Mouse (Mus musculus) embryonic facial prominence, embryonic 11.5 days (tissue): Measurements from ENCODE around the gene Adamts15. TPM values are rescaled to one million over a fixed set of nuclear protein-coding genes. Genes with fewer than 3 reads are reported as not detected.

Experiments
- ATAC-seq: fragments of 200-750 bp; cut with Nextera tagmentation; replicated peaks from 2 replicates; pipeline ENCODE4 v1.8.0; 2017; ENCODE audit warnings: low read depth; ENCODE audit not compliant: insufficient number of reproducible peaks, low FRiP score, low TSS enrichment
- DNase-seq: peaks from one replicate; pipeline ENCODE4 v3.0.0-alpha.2; 2015; ENCODE audit warnings: low spot score
- H3K27ac ChIP-seq: fragments of 300-500 bp; sonication (generic); replicated peaks from 2 replicates; pipeline ENCODE4 v1.5.1; 2014; ENCODE audit warnings: mild to moderate bottlenecking, low read depth, low read length, control low read depth
- H3K27me3 ChIP-seq: fragments of 300-500 bp; sonication (generic); 2 replicates; pipeline ENCODE4 v1.6.1; 2014; ENCODE audit warnings: mild to moderate bottlenecking, low read length, moderate library complexity, mixed read lengths; ENCODE audit not compliant: control insufficient read depth, insufficient read depth
- H3K36me3 ChIP-seq: fragments of 300-500 bp; sonication (generic); replicated peaks from 2 replicates; pipeline ENCODE4 v1.6.1; 2014; ENCODE audit warnings: low read depth, mild to moderate bottlenecking, low read length, moderate library complexity, mixed read lengths; ENCODE audit not compliant: control insufficient read depth, insufficient read depth
- H3K4me1 ChIP-seq: fragments of 300-500 bp; sonication (generic); 2 replicates; pipeline ENCODE4 v1.6.1; 2014; ENCODE audit warnings: low read length, mixed read lengths; ENCODE audit not compliant: control insufficient read depth, insufficient read depth
- H3K4me2 ChIP-seq: fragments of 300-500 bp; sonication (generic); 2 replicates; pipeline ENCODE4 v1.6.1; 2014; ENCODE audit warnings: low read depth, mild to moderate bottlenecking, control low read depth, low read length, moderate library complexity
- H3K4me3 ChIP-seq: fragments of 300-500 bp; sonication (generic); 2 replicates; pipeline ENCODE4 v1.5.1; 2014; ENCODE audit warnings: low read depth, low read length, control low read depth
- H3K9ac ChIP-seq: fragments of 300-500 bp; sonication (generic); replicated peaks from 2 replicates; pipeline ENCODE4 v1.6.1; 2014; ENCODE audit warnings: mild to moderate bottlenecking, control low read depth, low read length
- H3K9me3 ChIP-seq: fragments of 300-500 bp; sonication (generic); replicated peaks from 2 replicates; pipeline ENCODE4 v1.6.1; 2016; ENCODE audit warnings: mild to moderate bottlenecking, low read length, inconsistent platforms, mixed read lengths; ENCODE audit not compliant: control insufficient read depth
- WGBS: fragments of 180-500 bp; shearing (Covaris S2); extraction: QIAGEN DNeasy Blood & Tissue Kit; methylation state at CpG from one replicate; pipeline ENCODE4 v1.1.7; 2014; 5-methylcytosine and 5-hydroxymethylcytosine counted together
- polyA plus RNA-seq: library from polyadenylated mRNA; unstranded; fragments of >200 nt; fragmentation: Nextera tagmentation; extraction: Ambion mirVana; gene quantifications from 2 replicates; pipeline ENCODE4 v1.2.1, GENCODE M21; 2014

Gene Adamts15
- polyA plus RNA-seq, 1 experiment from 2014 or later, result 7.5 TPM

- Histone ChIP-seq H3K27me3 (peaks cover 6% of the 10 kb centered on the region; the same call in 1 of the 2 replicates), H3K27ac (no peak overlapping the region), H3K4me2 (peak overlapping the region; percentile 94), H3K4me3 (0 out of 2 replicates have a peak overlapping the region, but pooled peaks have one; percentile 12), H3K4me1 (peaks cover 5% of the 10 kb centered on the region), H3K9me3 (no peaks in the 10 kb centered on the region), H3K36me3 (no peaks in the 10 kb centered on the region), H3K9ac (no peak overlapping the region)
- WGBS, result 23% methylated on average over 6 of the region's 6 CpGs
- DNase-seq (peak; percentile 64), ATAC-seq (no peak)
Observed at GRCm38 (mm10) chr9:30920736-30921135, 1.5 kb downstream of the Adamts15 start.

GRCm38 (mm10) chr9:30919686-30920085 lies 2.6 kb downstream of the Adamts15 start:
- no peak for ATAC-seq
- H3K9ac ChIP-seq, result no peak overlapping the region
- H3K9me3 ChIP-seq, result no peaks in the 10 kb centered on the region
- H3K27me3 ChIP-seq, result peaks cover 6% of the 10 kb centered on the region; the same call in 1 of the 2 replicates
- no peaks in the 10 kb centered on the region for H3K36me3 ChIP-seq
- no peak for DNase-seq
- no peak overlapping the region for H3K27ac ChIP-seq
- no peak overlapping the region for H3K4me2 ChIP-seq
- no peak overlapping the region for H3K4me3 ChIP-seq
- WGBS, result 84% methylated on average over 9 of the region's 9 CpGs
- peaks cover 5% of the 10 kb centered on the region for H3K4me1 ChIP-seq

GRCm38 (mm10) chr9:30918466-30919356 lies 3.5 kb downstream of the Adamts15 start:
- whole genome bisulfite sequencing, result 47% methylated on average over 12 of the region's 12 CpGs
- Histone ChIP-seq H3K4me3 (no peak overlapping the region), H3K36me3 (no peaks in the 10 kb centered on the region), H3K27me3 (peaks cover 6% of the 10 kb centered on the region; the same call in 1 of the 2 replicates), H3K27ac (no peak overlapping the region), H3K4me2 (no peak overlapping the region; the same call in 1 of the 2 replicates), H3K9ac (no peak overlapping the region), H3K4me1 (peaks cover 5% of the 10 kb centered on the region), H3K9me3 (no peaks in the 10 kb centered on the region)
- no peak for DNase-seq
- ATAC-seq, result no peak

GRCm38 (mm10) chr9:30916266-30916968 lies 5.8 kb downstream of the Adamts15 start:
- 87% methylated on average over 6 of the region's 6 CpGs for WGBS
- Histone ChIP-seq H3K9ac (no peak overlapping the region), H3K27ac (no peak overlapping the region), H3K36me3 (no peaks in the 10 kb centered on the region), H3K4me3 (no peak overlapping the region), H3K4me1 (peaks cover 1% of the 10 kb centered on the region; the same call in 1 of the 2 replicates), H3K4me2 (no peak overlapping the region), H3K27me3 (0 out of 2 replicates have a peak, but pooled peaks cover 2% of the 10 kb centered on the region), H3K9me3 (no peaks in the 10 kb centered on the region)
- DNase-seq (no peak), ATAC-seq (no peak)

GRCm38 (mm10) chr9:30914241-30914640 lies 8.0 kb downstream of the Adamts15 start:
- WGBS, result 95% methylated on average over 2 of the region's 2 CpGs
- Histone ChIP-seq H3K4me1 (no peaks in the 10 kb centered on the region), H3K9ac (no peak overlapping the region), H3K27me3 (no peaks in the 10 kb centered on the region), H3K27ac (no peak overlapping the region), H3K9me3 (no peaks in the 10 kb centered on the region), H3K4me3 (no peak overlapping the region), H3K36me3 (no peaks in the 10 kb centered on the region), H3K4me2 (no peak overlapping the region)
- no peak for DNase-seq
- no peak for ATAC-seq

- no peak overlapping the region for H3K4me2 ChIP-seq
- H3K27ac ChIP-seq, result no peak overlapping the region
- 75% methylated on average over 3 of the region's 3 CpGs for WGBS
- no peak overlapping the region for H3K9ac ChIP-seq
- no peaks in the 10 kb centered on the region for H3K4me1 ChIP-seq
- H3K9me3 ChIP-seq, result no peaks in the 10 kb centered on the region
- H3K27me3 ChIP-seq, result no peaks in the 10 kb centered on the region
- ATAC-seq (no peak), DNase-seq (no peak)
- no peaks in the 10 kb centered on the region for H3K36me3 ChIP-seq
- no peak overlapping the region for H3K4me3 ChIP-seq
Observed at GRCm38 (mm10) chr9:30913429-30913828, 8.8 kb downstream of the Adamts15 start.

- no peaks in the 10 kb centered on the region for H3K9me3 ChIP-seq
- H3K9ac ChIP-seq, result no peak overlapping the region
- DNase-seq (no peak), ATAC-seq (no peak)
- 77% methylated on average over 3 of the region's 3 CpGs for WGBS
- no peak overlapping the region for H3K27ac ChIP-seq
- no peak overlapping the region for H3K4me3 ChIP-seq
- H3K27me3 ChIP-seq, result no peaks in the 10 kb centered on the region
- H3K4me2 ChIP-seq, result no peak overlapping the region
- no peaks in the 10 kb centered on the region for H3K36me3 ChIP-seq
- no peaks in the 10 kb centered on the region for H3K4me1 ChIP-seq
Observed at GRCm38 (mm10) chr9:30912161-30912560, 10.1 kb downstream of the Adamts15 start.

GRCm38 (mm10) chr9:30910491-30910890 lies 11.8 kb downstream of the Adamts15 start:
- Histone ChIP-seq H3K9me3 (no peaks in the 10 kb centered on the region), H3K9ac (no peak overlapping the region), H3K4me1 (no peaks in the 10 kb centered on the region), H3K4me3 (no peak overlapping the region), H3K27me3 (no peaks in the 10 kb centered on the region), H3K27ac (no peak overlapping the region), H3K36me3 (no peaks in the 10 kb centered on the region), H3K4me2 (no peak overlapping the region)
- ATAC-seq (no peak), DNase-seq (no peak)
- WGBS, result 87% methylated on average over 5 of the region's 5 CpGs
